Mouse (Mus musculus) testis, adult 10 weeks (tissue): ENCODE measurements around the gene Cd248. TPM values are rescaled to one million over a fixed set of nuclear protein-coding genes. Genes with fewer than 3 reads are reported as not detected.

ENCODE experiments used
- polyA plus RNA-seq: library from polyadenylated mRNA; stranded (reverse); fragments of 350-450 nt; fragmentation: Illumina TruSeq; extraction: RNeasy Lipid Tissue Mini Kit (QIAGEN cat#74804); gene quantifications from one replicate; pipeline ENCODE4 v1.2.3, GENCODE M21; 2014; ENCODE audit warnings: low read depth, low replicate concordance

The Cd248 gene
- polyA plus RNA-seq: 0.10 TPM

GRCm38 (mm10) chr19:5067867-5068569, at the start of gene Cd248:
TSS of gene Cd248 (plus strand) at chr19:5068078.

DNA sequence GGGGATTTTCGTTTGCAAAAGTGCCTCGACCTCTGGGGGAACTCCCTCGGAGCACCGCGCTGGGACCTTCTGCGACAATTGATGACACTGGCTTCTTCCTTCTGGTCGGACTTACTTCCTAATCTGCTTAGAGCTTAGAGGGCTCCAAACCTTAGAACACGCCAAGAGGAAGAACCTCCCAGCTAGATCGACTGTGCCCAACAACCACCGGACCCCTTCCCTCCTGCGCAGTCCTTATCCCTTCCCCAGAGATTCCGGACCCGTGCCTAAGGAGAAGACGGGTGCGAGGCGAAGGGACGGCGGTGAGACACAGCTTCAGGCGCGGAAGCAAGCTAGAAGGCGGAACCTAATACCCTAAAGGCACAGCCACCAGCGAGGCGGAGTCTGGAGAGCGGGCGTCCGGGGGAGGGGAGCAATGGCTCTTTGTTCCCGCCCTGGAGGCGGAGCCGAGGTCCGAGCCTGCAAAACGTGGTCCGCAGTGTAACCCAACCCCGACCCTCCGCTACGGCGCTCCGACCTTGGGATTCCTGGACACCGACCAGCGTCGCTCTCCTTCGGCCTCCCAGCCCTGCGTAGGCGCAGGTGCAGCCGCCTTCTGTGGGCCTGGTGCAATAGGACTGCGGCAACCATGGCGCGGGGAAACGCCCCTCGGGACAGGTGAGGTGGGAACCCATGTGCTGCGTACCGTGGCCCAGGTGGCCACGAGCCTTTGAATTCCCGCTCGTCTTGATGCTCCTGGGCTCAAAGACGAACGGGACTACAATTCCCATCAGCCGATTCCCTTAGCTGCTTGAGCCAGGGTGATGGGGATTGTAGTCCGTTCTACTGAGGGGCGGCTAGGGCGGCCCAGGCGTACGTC, 44.0 kb upstream of the Cd248 start, which contains the start of gene Slc29a2:
Slc29a2 (plus strand) TSS at position 240 of the 859 bp plus-strand sequence.

GRCm38 (mm10) chr19:5038709-5039156, 29.1 kb upstream of the Cd248 start, which contains the start of the genes B4gat1 and AC124502.3:
TSS of gene B4gat1 (plus strand) at chr19:5038826.
TSS of gene AC124502.3 (plus strand) at chr19:5038891.

GRCm38 (mm10) chr19:5040862-5041523, 26.9 kb upstream of the Cd248 start, which contains the start of gene Brms1:
TSS of gene Brms1 (plus strand) at chr19:5041354.

GRCm38 (mm10) chr19:5050047-5050905, 17.6 kb upstream of the Cd248 start, which contains the start of gene Rin1:
TSS of gene Rin1 (plus strand) at chr19:5050481.

DNA sequence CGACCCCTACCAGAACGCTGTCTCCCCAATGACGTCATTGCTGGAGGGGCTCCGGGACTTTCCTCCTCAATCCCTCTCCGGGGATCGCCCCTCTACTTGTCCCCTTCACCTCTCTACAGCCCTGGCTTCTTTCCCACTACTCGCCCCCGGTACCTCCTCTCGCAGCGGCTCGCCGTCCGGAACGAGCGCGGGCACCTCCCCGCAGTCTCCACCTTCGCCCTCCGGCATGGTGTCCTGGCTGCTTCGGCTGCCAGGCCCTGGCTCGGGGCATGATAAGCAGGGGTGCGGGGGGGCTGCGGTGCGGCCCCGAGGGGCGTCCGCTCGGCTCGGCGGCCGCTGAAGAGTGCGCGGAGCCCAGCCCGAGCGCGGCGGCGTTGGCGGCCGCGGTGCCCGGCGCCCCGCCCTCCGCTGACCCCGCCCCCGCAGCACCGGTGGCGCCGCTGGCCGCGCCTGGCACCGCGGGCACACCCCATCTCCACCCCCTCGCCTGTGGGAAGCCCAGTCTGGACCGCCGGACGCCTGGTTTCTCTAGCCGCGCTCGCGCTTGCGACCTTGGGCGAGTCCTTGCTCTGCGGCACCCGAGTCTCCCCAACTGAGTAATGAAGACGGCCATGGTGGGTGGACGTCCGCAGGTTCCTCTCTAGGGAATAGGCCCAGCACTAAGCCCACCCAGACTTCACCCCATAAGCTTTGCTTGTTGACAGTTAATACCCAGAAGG, 17.4 kb downstream of the Cd248 start, which contains the start of gene Tmem151a:
Tmem151a (minus strand) TSS at position 387 of the 719 bp plus-strand sequence.

GRCm38 (mm10) chr19:5087884-5088728, 20.2 kb downstream of the Cd248 start, which contains the start of gene Yif1a:
TSS of gene Yif1a (plus strand) at chr19:5088538.

DNA sequence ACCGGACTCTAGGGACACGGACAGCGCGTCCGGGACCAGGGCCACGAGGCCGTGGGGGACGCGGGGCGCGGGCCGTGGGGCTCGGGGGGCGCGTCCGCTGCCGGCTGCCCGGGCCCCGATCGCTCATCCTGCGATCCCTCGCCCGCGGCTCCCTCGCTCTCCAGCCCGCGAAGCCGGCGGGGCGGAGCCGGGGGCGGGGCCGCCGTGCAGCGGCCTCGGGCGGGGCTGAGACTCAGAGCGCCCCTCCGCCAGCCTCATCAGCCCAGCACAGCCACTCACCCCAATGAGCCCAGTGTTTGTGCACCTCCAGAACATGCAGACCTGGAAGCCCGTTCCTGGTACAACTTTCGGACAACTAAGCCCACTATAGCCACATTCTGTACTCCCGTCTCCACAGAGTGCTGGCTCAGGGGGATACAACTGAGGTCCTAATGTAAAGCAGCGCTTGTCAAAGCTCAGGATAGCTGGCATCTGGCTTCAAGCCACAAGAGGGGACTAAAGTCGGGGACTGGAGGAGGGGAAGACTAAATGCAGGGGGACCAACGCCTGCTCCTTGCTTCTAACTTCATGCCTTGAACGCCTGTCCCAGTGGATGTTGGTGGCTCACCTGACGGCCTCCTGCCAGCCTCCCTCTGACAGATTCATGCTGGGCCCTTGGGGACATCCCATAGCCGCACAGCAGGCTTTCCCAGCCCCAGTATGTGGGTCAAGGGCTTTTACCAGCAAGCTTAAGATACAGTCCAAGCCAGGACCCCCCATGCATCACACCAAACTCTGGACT, 30.7 kb downstream of the Cd248 start, which contains the start of gene Cnih2:
Cnih2 (minus strand) TSS at position 159 of the 781 bp plus-strand sequence.

GRCm38 (mm10) chr19:5106731-5107191, 38.9 kb downstream of the Cd248 start, which contains the start of gene Rab1b:
TSS of gene Rab1b (minus strand) at chr19:5107072.

DNA sequence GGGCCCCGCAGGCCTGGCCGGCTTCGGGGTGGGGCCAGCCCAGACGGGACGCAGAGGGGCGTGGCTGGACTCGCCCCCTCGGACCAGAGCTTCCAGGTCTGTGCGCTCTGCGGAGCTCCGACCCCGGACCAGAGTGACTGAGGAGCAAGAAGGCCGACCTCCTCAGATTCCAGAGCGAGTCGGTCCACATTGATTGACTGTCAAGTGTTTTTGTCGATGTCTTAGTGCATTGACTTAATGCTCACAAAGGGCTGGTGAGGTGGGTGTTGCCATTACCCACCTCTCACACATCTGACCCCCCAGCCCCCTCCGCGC, 50.5 kb downstream of the Cd248 start, which contains the start of gene Klc2:
Klc2 (minus strand) TSS at position 177 of the 315 bp plus-strand sequence.

Other genes with a start within 250 kb of the Cd248 start
- gene Ccs, start 228.7 kb upstream of the Cd248 start, polyA plus RNA-seq: 1.5 TPM
- gene Ccdc87, start 228.7 kb upstream of the Cd248 start, polyA plus RNA-seq: 31.7 TPM
- gene Ctsf, start 212.9 kb upstream of the Cd248 start, polyA plus RNA-seq: 10.1 TPM
- gene Actn3, start 190.2 kb upstream of the Cd248 start, polyA plus RNA-seq: 0.50 TPM
- 6.2 TPM for gene Zdhhc24, start 189.4 kb upstream of the Cd248 start, polyA plus RNA-seq
- 10.4 TPM for gene Bbs1, start 161.4 kb upstream of the Cd248 start, polyA plus RNA-seq
- 3.0 TPM for gene Dpp3, start 139.8 kb upstream of the Cd248 start, polyA plus RNA-seq
- gene Peli3, start 125.0 kb upstream of the Cd248 start, polyA plus RNA-seq: 0.28 TPM
- gene Mrpl11, start 105.9 kb upstream of the Cd248 start, polyA plus RNA-seq: 36.5 TPM
- 0.14 TPM for gene Npas4, start 77.8 kb upstream of the Cd248 start, polyA plus RNA-seq
- not detected for gene Slc29a2, start 44.2 kb upstream of the Cd248 start, polyA plus RNA-seq
- gene B4gat1, start 29.3 kb upstream of the Cd248 start, polyA plus RNA-seq: 1.8 TPM
- 1.3 TPM for gene AC124502.3, start 29.2 kb upstream of the Cd248 start, polyA plus RNA-seq
- 8.2 TPM for gene Brms1, start 26.7 kb upstream of the Cd248 start, polyA plus RNA-seq
- 1.6 TPM for gene Rin1, start 17.6 kb upstream of the Cd248 start, polyA plus RNA-seq
- 4.4 TPM for gene Tmem151a, start 17.5 kb downstream of the Cd248 start, polyA plus RNA-seq
- 24.1 TPM for gene Yif1a, start 20.5 kb downstream of the Cd248 start, polyA plus RNA-seq
- gene Cnih2, start 30.4 kb downstream of the Cd248 start, polyA plus RNA-seq: 1.4 TPM
- 4.9 TPM for gene Rab1b, start 39.0 kb downstream of the Cd248 start, polyA plus RNA-seq
- gene Klc2, start 50.5 kb downstream of the Cd248 start, polyA plus RNA-seq: 6.3 TPM
- 44.3 TPM for gene Pacs1, start 205.0 kb downstream of the Cd248 start, polyA plus RNA-seq
- gene Sf3b2, start 227.4 kb downstream of the Cd248 start, polyA plus RNA-seq: 42.7 TPM
- gene Gal3st3, start 230.3 kb downstream of the Cd248 start, polyA plus RNA-seq: 0.18 TPM